Mouse (Mus musculus) thymus, adult 2 months (tissue): Measurements from ENCODE around the gene 4933406M09Rik. TPM values are rescaled to one million over a fixed set of nuclear protein-coding genes. Genes with fewer than 3 reads are reported as not detected.

ENCODE experiments used
- DNase-seq: peaks from one replicate; pipeline ENCODE4 v3.0.0; 2021
- H3K27ac ChIP-seq: fragments of 200-500 bp; 2 replicates; pipeline ENCODE4 v1.5.1; 2012; ENCODE audit warnings: low read length, control low read depth; ENCODE audit not compliant: control insufficient read depth, insufficient read depth
- H3K27me3 ChIP-seq: fragments of 200-500 bp; 2 replicates; pipeline ENCODE4 v1.6.1; 2012; ENCODE audit warnings: mild to moderate bottlenecking, low read length, moderate library complexity, mixed read lengths; ENCODE audit not compliant: control insufficient read depth, insufficient read depth
- H3K36me3 ChIP-seq: fragments of 200-500 bp; 2 replicates; pipeline ENCODE4 v1.6.1; 2012; ENCODE audit warnings: mild to moderate bottlenecking, low read length, moderate library complexity; ENCODE audit not compliant: control insufficient read depth, insufficient read depth
- H3K4me1 ChIP-seq: fragments of 200-500 bp; replicated peaks from 2 replicates; pipeline ENCODE4 v1.6.1; 2012; ENCODE audit warnings: low read length; ENCODE audit not compliant: control insufficient read depth, insufficient read depth
- H3K4me3 ChIP-seq: fragments of 200-500 bp; 2 replicates; pipeline ENCODE4 v1.5.1; 2012; ENCODE audit warnings: mild to moderate bottlenecking, low read length, control low read depth, moderate library complexity; ENCODE audit not compliant: control insufficient read depth, insufficient read depth
- CTCF ChIP-seq: fragments of 200-500 bp; IDR thresholded peaks from 2 replicates; pipeline ENCODE4 v1.5.1; 2012; ENCODE audit warnings: mild to moderate bottlenecking, control low read depth, low read length, moderate library complexity, borderline replicate concordance; ENCODE audit not compliant: control insufficient read depth, poor library complexity, insufficient read depth; ENCODE audit errors: extremely low read depth
- POLR2A ChIP-seq: fragments of 200-500 bp; IDR thresholded peaks from 2 replicates; pipeline ENCODE4 v1.6.1; 2012; ENCODE audit warnings: mild to moderate bottlenecking, low read length, control low read depth, moderate library complexity; ENCODE audit not compliant: control insufficient read depth, poor library complexity, insufficient read depth; ENCODE audit errors: extremely low read depth
- WGBS: fragments of 180-500 bp; shearing (Covaris S2); methylation state at CpG from one replicate; pipeline ENCODE4 v1.1.7; 2018; 5-methylcytosine and 5-hydroxymethylcytosine counted together
- polyA plus RNA-seq: library from polyadenylated mRNA; depleted of rRNA; stranded (reverse); fragments of >200 nt; gene quantifications from 2 replicates; pipeline ENCODE4 v1.2.3, GENCODE M21; 2012

4933406M09Rik gene
- polyA plus RNA-seq, 1 experiment, result not detected

DNA sequence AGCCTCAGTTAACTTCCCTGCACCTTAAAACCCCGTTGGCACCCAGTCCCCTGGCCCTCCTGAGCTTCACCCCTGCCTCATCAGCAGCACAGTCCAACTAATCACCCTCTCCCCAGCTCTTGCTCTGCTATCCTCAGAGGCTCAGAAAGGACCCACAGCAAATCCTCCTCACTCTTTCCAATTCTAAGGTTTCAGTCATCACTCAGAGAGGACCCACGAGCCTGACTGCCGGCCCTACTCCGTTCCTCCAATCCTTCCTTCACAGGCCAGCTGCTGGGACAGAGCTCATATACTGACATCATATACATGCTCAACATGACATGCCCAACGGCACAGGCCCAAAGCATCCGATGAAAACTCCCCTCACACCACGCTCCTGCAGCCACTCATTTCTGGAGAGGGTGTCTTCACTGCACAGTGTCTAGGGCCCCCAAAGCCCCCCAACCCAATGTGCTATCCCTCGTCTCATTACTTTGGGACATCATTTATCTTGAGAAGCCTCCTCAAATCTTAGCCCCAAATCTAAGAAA is 42.9 kb upstream of the 4933406M09Rik start:
- H3K27me3 ChIP-seq, result no peaks in the 10 kb centered on the region; the same call in 1 of the 2 replicates
- TF ChIP-seq CTCF (no peak), POLR2A (no peak)
- peaks cover 5% of the 10 kb centered on the region for H3K36me3 ChIP-seq
- WGBS, result 90% methylated on average over 8 of the region's 8 CpGs
- peaks cover 8% of the 10 kb centered on the region for H3K4me1 ChIP-seq
- no peak overlapping the region for H3K27ac ChIP-seq
- no peak for DNase-seq
- H3K4me3 ChIP-seq, result no peak overlapping the region

DNA sequence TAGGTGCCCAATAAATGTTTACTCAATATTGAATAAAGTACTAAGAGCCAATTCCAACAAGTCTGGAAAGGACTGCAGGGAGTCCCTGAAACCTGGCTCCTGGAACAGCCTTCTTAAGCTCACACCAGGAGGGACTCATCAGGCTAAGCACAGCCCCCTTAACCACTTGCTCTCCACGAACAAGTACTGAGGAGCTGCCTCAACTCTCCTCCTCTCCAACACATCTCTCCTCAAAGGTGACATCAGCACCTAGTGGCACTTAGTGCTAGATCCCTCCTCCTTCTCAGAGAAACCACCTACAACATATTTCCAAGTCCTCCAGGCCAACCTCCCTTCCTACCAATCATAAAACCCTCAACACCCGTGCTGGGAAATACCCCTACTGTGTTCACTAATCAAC is 42.2 kb upstream of the 4933406M09Rik start:
- H3K27ac ChIP-seq, result no peak overlapping the region
- WGBS, result 56% methylated on average over 2 of the region's 2 CpGs
- H3K36me3 ChIP-seq, result peaks cover 8% of the 10 kb centered on the region
- no peak for TF ChIP-seq CTCF
- TF ChIP-seq POLR2A, result no peak
- DNase-seq, result no peak
- H3K4me1 ChIP-seq, result peaks cover 8% of the 10 kb centered on the region
- no peaks in the 10 kb centered on the region; the same call in 1 of the 2 replicates for H3K27me3 ChIP-seq
- H3K4me3 ChIP-seq, result no peak overlapping the region

DNA sequence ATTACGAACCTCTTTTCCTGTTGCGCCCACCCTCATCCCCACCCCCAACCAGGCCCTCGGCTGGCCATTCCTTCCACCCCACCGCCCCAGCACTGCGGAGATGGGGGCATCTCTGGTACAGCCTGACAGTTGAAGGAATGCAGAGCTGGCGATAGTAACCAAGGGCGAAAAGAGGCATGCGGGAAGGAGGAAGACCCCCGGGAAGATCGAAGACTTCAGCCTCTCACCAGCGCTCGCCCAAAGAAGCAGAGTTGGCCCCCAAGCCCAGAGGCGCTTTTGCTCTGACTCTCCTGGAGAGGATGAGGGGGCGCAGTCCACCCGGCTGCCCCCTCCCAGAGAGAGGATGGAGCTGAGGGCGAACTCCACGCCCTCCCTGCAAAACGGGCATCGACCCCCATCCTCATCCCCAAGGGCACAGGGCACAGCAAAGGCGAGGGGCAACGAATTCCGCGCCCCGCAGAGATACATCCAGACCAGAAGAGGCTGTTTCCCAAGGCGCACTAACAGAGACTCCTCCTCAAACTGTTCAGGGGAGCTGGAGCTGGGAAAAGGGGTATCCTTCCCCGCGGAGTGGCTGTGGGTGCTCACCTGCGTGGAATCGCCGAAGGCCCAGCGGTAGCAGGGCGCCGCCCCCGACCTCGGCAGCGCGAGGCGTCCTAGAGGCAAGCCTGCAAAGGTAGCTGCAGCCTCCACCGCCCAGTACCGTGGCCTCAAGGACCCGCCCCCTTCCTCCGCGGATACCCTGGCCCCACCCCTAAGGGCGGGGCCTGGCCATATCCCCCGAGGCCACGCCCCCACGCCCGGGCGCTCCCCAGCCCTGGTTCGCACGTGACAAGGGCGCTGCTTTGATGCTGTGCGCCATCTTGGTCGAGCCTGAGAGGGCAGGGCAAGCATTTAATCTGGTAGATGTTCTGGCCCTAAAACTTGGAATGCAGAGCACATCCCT is 41.5 kb upstream of the 4933406M09Rik start:
- Histone ChIP-seq H3K36me3 (peaks cover 11% of the 10 kb centered on the region), H3K27ac (no peak overlapping the region)
- DNase-seq, result peak; percentile 60

DNA sequence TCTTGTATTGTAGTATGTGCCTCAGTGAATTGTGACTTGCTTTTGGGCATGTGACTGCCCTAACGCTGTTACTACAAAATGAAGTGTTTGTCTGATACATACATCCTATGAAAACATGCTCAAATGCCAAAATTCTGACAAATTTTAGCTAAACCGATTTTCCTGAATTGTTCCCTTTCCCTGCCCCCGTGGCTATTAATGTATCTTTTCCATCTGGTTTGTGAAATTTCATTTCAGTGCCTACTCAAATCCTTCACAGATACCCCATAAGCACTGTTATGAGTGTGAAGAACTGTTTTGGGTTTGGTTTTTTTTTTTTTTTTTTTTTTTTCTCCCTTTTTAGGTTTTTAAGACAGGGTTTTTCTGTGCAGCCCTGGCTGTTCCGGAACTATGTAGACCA is 40.7 kb upstream of the 4933406M09Rik start:
- no peak for TF ChIP-seq POLR2A
- H3K4me1 ChIP-seq, result peaks cover 8% of the 10 kb centered on the region
- no peak overlapping the region for H3K27ac ChIP-seq
- no peaks in the 10 kb centered on the region; the same call in 1 of the 2 replicates for H3K27me3 ChIP-seq
- 91% methylated on average over 4 of the region's 4 CpGs for WGBS
- H3K4me3 ChIP-seq, result no peak overlapping the region
- DNase-seq, result no peak
- peaks cover 19% of the 10 kb centered on the region for H3K36me3 ChIP-seq

More for the DNA sequence above, 41.5 kb upstream of the 4933406M09Rik start:
- 20% methylated on average over 54 of the region's 54 CpGs for WGBS
- Histone ChIP-seq H3K4me1 (peaks cover 8% of the 10 kb centered on the region), H3K27me3 (no peaks in the 10 kb centered on the region; the same call in 1 of the 2 replicates), H3K4me3 (no peak overlapping the region; the same call in 1 of the 2 replicates)
- TF ChIP-seq POLR2A (no peak), CTCF (no peak)

DNA sequence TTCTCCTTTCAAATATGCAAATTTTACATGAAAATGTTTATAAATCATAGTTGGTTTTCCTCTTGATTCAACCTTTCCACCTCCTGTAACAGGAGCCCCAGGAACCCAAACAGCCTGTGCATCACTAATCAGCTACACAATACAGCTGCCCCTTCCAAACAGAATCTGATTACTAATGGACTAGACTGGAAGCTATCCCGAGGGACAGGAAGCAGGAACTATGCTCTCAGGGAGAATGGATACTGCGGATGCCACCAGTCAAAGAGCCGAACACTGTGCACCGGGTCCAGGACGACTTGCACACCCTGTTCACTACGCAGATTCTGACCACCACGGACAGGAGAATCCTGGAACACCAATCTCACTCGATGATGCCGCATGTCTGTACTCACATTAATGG is 37.9 kb upstream of the 4933406M09Rik start:
- H3K36me3 ChIP-seq, result peaks cover 46% of the 10 kb centered on the region
- TF ChIP-seq CTCF, result no peak
- TF ChIP-seq POLR2A, result no peak
- H3K4me1 ChIP-seq, result peaks cover 8% of the 10 kb centered on the region
- WGBS, result 96% methylated on average over 9 of the region's 9 CpGs
- H3K27me3 ChIP-seq, result no peaks in the 10 kb centered on the region; the same call in 1 of the 2 replicates
- DNase-seq, result no peak
- H3K27ac ChIP-seq, result no peak overlapping the region
- no peak overlapping the region for H3K4me3 ChIP-seq

DNA sequence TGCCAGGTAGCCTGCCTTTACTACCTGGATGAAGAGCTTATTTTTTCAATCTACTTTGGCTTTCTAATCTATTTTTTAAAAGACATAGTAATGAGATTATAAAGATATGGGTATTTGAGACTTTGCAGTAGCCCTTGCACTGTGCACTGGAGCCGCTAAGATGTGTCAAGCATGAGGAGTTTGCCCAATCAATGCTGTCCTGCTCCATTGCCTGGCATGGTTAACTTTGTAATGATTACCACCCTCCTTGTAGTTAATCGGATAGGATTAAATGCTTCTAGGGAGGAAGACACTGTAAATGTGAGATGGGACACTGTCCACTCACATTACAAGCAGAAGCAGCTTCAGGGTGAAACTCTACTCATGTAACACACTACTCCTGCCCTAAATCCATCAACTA is 32.4 kb upstream of the 4933406M09Rik start:
- DNase-seq, result no peak
- Histone ChIP-seq H3K27me3 (no peaks in the 10 kb centered on the region), H3K4me1 (no peaks in the 10 kb centered on the region), H3K36me3 (peaks cover 79% of the 10 kb centered on the region), H3K27ac (no peak overlapping the region), H3K4me3 (no peak overlapping the region)
- WGBS, result 91% methylated on average over 2 of the region's 2 CpGs
- TF ChIP-seq POLR2A, result no peak
- TF ChIP-seq CTCF, result no peak
